Mouse (Mus musculus): ENCODE measurements around the gene Rraga. TPM values are rescaled to one million over a fixed set of nuclear protein-coding genes. Genes with fewer than 3 reads are reported as not detected.
"Not testable (repeated sequence)": the region's sequence is repeated elsewhere in the genome, so short reads cannot be mapped to it uniquely, and the experiment has no call there.

Rraga gene
- polyA plus RNA-seq, 1 experiment from 2014 or later = 88.7 TPM

GRCm38 (mm10) chr4:86622116-86622515 is 46.6 kb downstream of the Rraga start:
- Histone ChIP-seq H3K4me3 (ENCODE audit: low read length) (no peak overlapping the region), H3K9ac (ENCODE audit: low read depth, low read length) (no peak overlapping the region), H3K27ac (ENCODE audit: low read depth, low read length) (no peak overlapping the region), H3K36me3 (ENCODE audit: control insufficient read depth, insufficient read depth, low read length) (no peaks in the 10 kb centered on the region), H3K4me1 (ENCODE audit: control insufficient read depth, insufficient read depth, low read length) (no peaks in the 10 kb centered on the region), H3K4me2 (replicated peaks; ENCODE audit: low read depth, low read length) (no peak overlapping the region), H3K27me3 (ENCODE audit: control insufficient read depth, insufficient read depth, low read length) (no peaks in the 10 kb centered on the region), H3K9me3 (ENCODE audit: control insufficient read depth, low read length) (no peaks in the 10 kb centered on the region)
- ATAC-seq (ENCODE audit: low FRiP score, low TSS enrichment) = no peak
- 67% methylated on average over 3 of the region's 3 CpGs for WGBS

- not testable (repeated sequence) for H3K9me3 ChIP-seq (ENCODE audit: control insufficient read depth, low read length); H3K27me3 ChIP-seq (ENCODE audit: control insufficient read depth, insufficient read depth, low read length); H3K36me3 ChIP-seq (ENCODE audit: control insufficient read depth, insufficient read depth, low read length); H3K9ac ChIP-seq (ENCODE audit: low read depth, low read length); H3K4me1 ChIP-seq (ENCODE audit: control insufficient read depth, insufficient read depth, low read length); H3K27ac ChIP-seq (ENCODE audit: low read depth, low read length); H3K4me3 ChIP-seq (ENCODE audit: low read length); H3K4me2 ChIP-seq (replicated peaks; ENCODE audit: low read depth, low read length); ATAC-seq (ENCODE audit: low FRiP score, low TSS enrichment)
- 90% methylated on average over 1 of the region's 1 CpGs for WGBS
Observed at GRCm38 (mm10) chr4:86622532-86622931, 47.1 kb downstream of the Rraga start.

GRCm38 (mm10) chr4:86625463-86625862 is 50.0 kb downstream of the Rraga start:
- Histone ChIP-seq H3K4me3 (ENCODE audit: low read length) (no peak overlapping the region), H3K27ac (ENCODE audit: low read depth, low read length) (no peak overlapping the region), H3K9ac (ENCODE audit: low read depth, low read length) (no peak overlapping the region), H3K27me3 (ENCODE audit: control insufficient read depth, insufficient read depth, low read length) (no peaks in the 10 kb centered on the region), H3K4me2 (replicated peaks; ENCODE audit: low read depth, low read length) (no peak overlapping the region), H3K9me3 (ENCODE audit: control insufficient read depth, low read length) (no peaks in the 10 kb centered on the region), H3K4me1 (ENCODE audit: control insufficient read depth, insufficient read depth, low read length) (no peaks in the 10 kb centered on the region), H3K36me3 (ENCODE audit: control insufficient read depth, insufficient read depth, low read length) (no peaks in the 10 kb centered on the region)
- ATAC-seq (ENCODE audit: low FRiP score, low TSS enrichment) = no peak
- 82% methylated on average over 5 of the region's 5 CpGs for WGBS

GRCm38 (mm10) chr4:86626496-86626895 is 51.0 kb downstream of the Rraga start:
- ATAC-seq (ENCODE audit: low FRiP score, low TSS enrichment); H3K27ac ChIP-seq (ENCODE audit: low read depth, low read length); H3K9me3 ChIP-seq (ENCODE audit: control insufficient read depth, low read length); H3K36me3 ChIP-seq (ENCODE audit: control insufficient read depth, insufficient read depth, low read length); H3K9ac ChIP-seq (ENCODE audit: low read depth, low read length); H3K4me2 ChIP-seq (replicated peaks; ENCODE audit: low read depth, low read length); H3K4me3 ChIP-seq (ENCODE audit: low read length); H3K4me1 ChIP-seq (ENCODE audit: control insufficient read depth, insufficient read depth, low read length); H3K27me3 ChIP-seq (ENCODE audit: control insufficient read depth, insufficient read depth, low read length): not testable (repeated sequence)
- WGBS = 88% methylated on average over 7 of the region's 7 CpGs

Other genes starting within 250 kb of the Rraga start
- gene Saxo1, start 17.3 kb upstream of the Rraga start, polyA plus RNA-seq (2014; fragmentation: Nextera tagmentation; extraction: Ambion mirVana) = 0.11 and 0.12 TPM in 2 replicates
- gene Haus6, start 36.4 kb downstream of the Rraga start, polyA plus RNA-seq (2014; fragmentation: Nextera tagmentation; extraction: Ambion mirVana) = 17.4 and 27.7 TPM in 2 replicates
- 50.4 and 56.5 TPM in 2 replicates for gene Plin2, start 94.4 kb downstream of the Rraga start, polyA plus RNA-seq (2014; fragmentation: Nextera tagmentation; extraction: Ambion mirVana)
- 4.9 and 10.3 TPM in 2 replicates for gene Dennd4c, start 172.9 kb downstream of the Rraga start, polyA plus RNA-seq (2014; fragmentation: Nextera tagmentation; extraction: Ambion mirVana)